Mouse (Mus musculus) G1E-ER4 (cell line): ENCODE results near the gene Paqr9. TPM values are rescaled to one million over a fixed set of nuclear protein-coding genes. Genes with fewer than 3 reads are reported as not detected.

Experiments
- GATA1 ChIP-seq: IDR thresholded peaks from one replicate; pipeline ENCODE4 v1.8.0; 2012; ENCODE audit warnings: low read length, inconsistent platforms
- polyA plus RNA-seq: library from polyadenylated mRNA; stranded (reverse); fragments of >175 nt; gene quantifications from 2 replicates; pipeline ENCODE4 v1.2.3, GENCODE M21; 2012

Paqr9 gene
- polyA plus RNA-seq, 1 experiment = not detected

DNA sequence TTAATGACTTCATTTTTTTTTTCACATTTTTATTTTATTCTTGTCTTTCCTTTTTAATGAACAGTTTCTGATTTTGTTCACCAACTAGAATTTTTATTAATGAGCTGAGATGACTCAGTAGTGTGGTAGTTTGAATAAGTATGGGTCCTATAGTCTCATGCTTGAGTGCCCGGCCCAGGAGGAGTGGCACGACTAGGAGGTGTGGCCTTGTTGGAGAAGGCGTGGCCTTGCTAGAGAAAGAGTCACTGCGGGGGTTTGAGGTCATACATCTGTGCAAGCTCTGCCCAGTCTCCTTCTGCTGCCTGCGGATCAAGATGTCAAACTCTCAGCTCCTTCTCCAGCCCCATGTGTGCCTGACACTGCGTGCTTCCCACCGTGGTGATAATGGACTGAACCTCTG lies 28.6 kb downstream of the Paqr9 start:
- TF ChIP-seq GATA1 = no peak

DNA sequence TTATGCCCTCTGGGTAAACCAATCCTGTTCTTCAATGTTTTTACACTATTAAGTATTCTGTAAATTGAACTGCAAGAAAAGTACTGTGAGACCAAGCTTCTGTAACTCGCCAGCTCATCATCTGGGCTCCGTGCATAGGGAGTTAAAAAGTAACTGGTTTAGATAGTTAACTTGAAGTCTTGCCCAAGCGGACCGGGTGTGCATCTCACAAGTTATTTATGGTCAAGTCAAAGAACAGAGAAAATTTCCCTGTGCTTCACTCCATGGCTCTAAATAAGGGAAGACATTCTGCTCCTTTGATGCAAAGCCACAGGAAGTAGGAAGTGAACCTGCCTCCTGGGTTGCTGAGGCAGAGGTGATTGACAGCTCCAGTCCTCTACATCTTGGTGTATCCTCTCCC lies 34.8 kb downstream of the Paqr9 start:
- TF ChIP-seq GATA1 = no peak

DNA sequence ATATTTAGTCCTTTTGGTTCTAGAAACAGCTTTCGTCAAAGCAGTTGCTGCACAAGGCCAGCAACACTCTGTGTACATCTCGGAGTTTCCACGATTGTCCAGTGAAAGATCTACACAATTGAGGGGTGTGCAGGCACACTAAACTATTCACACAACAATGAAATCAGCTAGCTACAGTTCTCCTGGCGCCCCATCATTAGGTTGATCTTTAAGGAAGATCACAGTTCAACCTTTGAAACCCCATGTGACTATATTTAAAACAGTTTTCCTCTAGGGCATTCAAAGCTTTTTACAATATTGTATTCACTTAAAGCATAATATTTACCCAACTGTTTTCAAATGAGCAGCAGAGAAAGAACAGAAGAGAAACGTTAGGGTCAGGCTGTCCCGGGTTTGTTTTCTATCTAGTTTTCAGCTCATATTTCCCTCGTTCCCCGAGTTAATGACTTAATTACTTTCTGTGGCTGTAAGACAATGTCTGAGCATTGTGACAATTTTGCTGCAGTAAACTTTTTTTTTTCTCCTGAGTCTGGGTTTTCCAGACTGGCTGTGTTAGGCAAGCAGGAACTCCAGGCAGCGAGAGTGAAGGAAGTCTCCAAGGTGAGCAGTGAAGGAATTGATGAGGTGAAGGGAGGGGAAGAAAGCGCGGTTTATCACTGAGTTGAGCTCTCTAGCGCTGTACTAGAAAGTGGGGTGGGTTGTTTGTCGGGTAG lies 38.2 kb downstream of the Paqr9 start:
- no peak for TF ChIP-seq GATA1

DNA sequence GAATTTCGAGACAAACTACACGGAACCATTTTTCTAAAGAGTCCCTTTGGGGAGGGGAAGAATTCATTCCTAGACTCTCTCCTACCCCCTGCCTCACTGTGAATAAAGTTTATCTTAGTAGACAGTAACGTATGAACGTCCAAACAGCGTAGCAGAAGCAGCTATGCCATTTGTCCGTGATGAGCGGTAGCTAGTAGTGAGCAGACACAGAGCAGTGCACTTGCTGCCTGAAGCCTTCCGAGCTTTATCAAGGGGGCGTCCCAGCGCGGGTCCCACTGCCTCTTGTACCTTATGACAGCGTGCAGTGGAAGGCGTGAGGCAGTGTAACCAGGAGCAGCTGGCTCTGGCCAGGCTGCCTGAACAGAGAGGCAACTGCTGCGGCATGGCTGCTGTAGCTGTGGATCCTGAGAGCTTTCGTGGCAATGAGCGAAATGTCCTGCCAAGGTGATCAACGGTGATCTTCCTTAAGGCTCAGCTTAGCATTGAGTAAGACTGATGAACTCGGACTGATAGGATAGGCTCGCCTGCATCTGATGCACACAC lies 38.8 kb downstream of the Paqr9 start:
- TF ChIP-seq GATA1 = no peak

DNA sequence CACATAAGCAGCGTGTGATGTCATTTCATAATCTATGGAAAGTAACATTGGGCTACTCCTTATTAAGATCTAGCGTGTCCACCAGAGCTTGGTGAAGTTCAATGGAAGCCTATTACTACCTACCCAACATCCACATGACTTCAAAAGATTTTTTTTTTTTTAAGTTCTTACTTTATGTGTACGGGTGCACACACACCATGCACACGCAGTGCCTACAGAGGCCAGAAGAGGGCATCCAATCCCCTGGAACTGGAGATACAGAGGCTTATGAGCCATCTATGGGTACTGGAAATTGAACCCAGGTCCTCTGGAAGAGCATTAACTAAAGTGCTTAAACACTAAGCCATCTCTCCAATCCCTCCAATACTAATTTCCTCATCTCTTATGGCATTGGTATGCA lies 39.9 kb downstream of the Paqr9 start:
- TF ChIP-seq GATA1 = no peak

DNA sequence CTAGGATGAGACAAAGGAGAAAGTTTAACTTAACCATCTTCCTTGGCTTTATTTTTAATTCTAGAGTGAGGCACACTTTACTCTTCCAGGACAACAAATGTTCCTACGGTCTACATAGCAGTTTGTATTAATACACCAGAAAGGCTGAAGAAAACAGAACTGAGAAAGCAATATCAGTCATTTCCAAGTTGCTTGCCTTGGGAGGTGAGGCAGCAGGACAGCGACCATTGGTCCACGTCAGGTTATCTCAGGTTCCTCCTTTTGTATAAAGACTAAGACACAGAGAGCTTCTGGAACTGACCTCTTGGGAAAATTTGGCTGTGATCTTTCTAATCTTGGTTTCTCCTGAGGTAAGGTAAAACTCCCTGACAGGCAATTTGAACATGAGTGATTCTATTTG lies 43.4 kb downstream of the Paqr9 start:
- no peak for TF ChIP-seq GATA1

DNA sequence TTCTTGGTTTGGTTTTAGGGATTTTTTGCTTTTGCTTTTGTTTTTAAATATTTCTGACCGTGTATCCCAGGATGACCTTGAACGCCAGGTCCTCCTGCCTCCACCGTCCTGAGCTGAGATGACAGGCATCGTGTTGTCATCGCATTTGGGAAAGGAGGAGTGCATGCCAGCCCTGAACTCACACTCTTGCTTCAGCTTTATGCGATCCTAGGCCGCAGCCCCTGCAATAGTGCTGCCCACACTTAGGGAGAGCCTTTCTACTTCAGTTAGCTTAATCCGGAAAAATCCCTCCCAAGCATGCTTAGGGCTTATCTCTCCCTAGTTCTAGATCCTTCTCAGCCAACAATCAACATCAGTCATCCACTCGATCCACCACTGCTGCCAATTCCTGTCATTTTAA lies 43.9 kb downstream of the Paqr9 start:
- no peak for TF ChIP-seq GATA1

DNA sequence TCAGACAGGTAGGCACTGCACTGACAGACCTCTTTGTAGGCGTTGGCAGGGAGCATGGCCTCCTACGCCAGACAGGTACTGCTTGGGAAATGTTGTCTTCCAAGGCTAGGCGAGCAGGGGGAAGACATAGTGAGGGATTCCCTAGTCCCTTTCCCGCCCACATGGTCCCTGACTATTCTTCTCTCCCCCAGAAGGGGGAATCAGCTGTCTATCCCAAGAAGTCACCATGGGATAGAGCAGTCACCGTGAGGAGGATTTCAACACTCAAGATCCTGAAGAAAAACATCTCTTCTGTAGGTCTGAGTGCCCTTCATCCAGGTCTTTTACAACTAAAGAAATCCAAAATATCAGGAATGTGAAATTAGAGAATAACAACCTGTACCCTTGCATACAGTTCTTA lies 47.7 kb downstream of the Paqr9 start:
- TF ChIP-seq GATA1 = no peak

DNA sequence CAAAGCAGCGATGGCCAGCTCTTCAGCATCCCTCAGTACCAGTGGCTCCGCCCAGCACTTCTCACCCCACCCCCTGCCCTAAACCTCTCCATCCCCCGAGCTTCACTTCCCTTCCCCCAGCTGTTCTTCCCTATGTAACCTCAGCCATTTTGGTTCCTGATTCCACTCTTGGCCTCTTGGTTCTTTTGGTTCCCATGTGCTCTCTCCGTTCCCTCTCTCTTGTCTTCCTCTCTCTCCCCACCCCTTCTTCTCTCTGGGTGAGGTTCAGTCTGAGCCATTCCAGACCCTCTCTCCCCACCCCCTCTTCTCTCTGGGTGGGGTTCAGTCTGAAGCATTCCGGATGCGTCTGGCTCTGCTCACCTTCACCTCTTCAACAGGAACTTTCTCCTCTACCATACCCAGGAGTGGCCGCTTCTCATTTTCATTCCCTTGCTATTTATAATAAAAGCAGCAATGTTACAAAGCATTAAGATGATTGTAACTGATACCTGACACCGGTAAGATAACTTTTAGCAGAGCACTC lies 52.9 kb downstream of the Paqr9 start:
- TF ChIP-seq GATA1 = no peak

DNA sequence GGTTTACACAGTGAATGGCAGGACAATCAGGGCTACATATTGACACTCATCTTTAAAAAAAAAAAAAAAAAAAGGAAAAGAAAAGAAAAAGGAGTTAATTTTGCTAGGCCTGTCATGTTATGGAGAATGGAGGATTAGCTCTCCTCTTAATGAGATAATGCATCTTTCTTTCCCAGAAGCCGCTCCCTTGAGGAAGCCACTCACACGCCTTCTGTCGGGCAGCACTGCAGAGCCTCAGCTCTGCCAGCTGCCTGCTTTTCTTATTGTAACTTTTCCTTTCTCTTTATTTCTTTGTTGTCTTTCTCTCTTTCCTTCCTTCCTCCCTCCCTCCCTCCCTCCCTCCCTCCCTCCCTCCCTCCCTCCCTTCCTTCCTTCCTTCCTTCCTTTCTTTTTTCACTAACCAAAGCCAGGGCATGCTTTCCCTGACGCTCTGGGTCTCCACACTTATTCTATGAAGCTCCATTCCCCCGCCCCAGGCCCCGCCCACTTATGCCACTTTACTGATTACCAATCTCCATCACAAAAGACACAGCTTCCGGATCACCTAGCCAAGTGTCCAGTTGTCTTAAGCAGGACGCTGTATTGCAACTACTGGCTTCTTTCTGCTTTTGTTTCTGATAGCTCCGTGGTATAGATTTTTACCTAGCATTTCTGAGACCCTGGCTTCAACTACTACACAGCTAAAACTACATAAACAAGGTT lies 54.1 kb downstream of the Paqr9 start:
- TF ChIP-seq GATA1 = no peak

DNA sequence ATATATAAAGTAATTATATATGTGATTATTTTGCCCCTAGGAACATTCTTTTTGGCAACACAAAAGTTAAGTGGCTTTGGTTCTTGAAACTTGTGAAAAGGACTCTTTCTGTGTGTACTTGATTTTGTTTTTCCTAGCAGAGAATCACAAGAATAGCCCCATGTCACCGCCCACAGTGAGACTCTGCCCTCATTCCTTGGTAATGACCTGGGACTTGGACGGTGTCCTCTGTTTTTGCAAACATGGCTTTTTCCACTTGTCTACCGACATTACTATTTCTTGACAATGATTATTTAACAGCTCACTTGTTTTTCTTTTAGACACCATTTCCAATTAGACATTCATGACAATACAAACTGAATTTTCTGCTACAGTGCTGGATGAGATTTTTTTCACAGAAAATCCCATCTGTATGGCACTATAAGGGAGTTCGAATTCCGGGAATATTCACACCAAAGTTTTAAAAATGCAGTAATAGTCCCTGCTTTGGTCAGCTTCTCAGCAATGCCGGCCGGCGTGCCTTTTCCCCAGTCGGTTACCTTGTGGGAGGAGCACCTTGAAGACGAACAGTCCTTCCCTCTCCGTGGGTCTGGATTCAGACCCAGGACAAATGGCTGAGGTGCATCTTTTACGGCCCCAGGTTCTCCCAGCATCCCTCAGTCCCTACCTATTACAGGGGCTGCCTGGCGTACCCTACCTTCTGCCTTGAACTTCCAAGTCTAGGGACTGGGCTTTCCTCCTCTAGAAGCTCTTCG lies 55.6 kb downstream of the Paqr9 start:
- TF ChIP-seq GATA1 = no peak

DNA sequence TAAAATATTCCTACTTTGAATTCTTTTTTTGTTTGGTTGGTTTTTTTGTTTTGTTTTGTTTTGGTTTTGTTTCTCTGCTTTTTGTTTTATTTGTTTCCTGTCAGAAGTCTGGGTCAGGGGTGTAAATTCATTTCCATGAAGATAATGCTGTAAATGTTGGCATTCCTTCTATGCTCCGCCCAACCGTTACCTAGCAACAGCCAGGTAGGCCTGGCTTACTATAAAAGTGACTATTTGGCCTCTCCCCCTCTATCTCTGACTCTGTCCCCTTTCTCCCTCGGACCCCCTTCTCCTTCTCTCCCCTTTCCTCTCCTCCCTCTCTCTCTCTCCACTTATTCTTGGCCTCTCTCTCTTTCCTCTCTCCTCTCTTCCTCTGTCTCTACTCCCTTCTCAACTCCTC lies 56.5 kb downstream of the Paqr9 start:
- no peak for TF ChIP-seq GATA1

Other genes with a start within 250 kb of the Paqr9 start
- gene Chst2, start 152.9 kb upstream of the Paqr9 start, polyA plus RNA-seq = not detected in 2 replicates
- gene U2surp, start 47.7 kb upstream of the Paqr9 start, polyA plus RNA-seq = 6.1 and 9.0 TPM in 2 replicates
- not detected in 2 replicates for gene Pcolce2, start 77.9 kb downstream of the Paqr9 start, polyA plus RNA-seq
- gene Trpc1, start 190.7 kb downstream of the Paqr9 start, polyA plus RNA-seq = not detected in 2 replicates